Mouse (Mus musculus) midbrain, postnatal 0 days (tissue): Measurements from ENCODE around the gene Sin3b. TPM values are rescaled to one million over a fixed set of nuclear protein-coding genes. Genes with fewer than 3 reads are reported as not detected.
A peak's percentile ranks its signal among the peaks of the same experiment; 100 is the strongest.

Source experiments
- ATAC-seq: fragments of 200-750 bp; cut with Nextera tagmentation; 2 replicates; pipeline ENCODE4 v1.8.0; 2017; ENCODE audit warnings: moderate number of reproducible peaks, mild to moderate bottlenecking, moderate TSS enrichment, moderate library complexity; ENCODE audit not compliant: low FRiP score
- DNase-seq: peaks from one replicate; pipeline ENCODE4 v3.0.0-alpha.2; 2015; ENCODE audit warnings: low spot score
- H3K27ac ChIP-seq: fragments of 300-500 bp; sonication (generic); 2 replicates; pipeline ENCODE4 v1.5.1; 2014; ENCODE audit warnings: low read depth, mild to moderate bottlenecking, low read length, mixed read lengths
- H3K27me3 ChIP-seq: fragments of 300-500 bp; sonication (generic); 2 replicates; pipeline ENCODE4 v1.6.1; 2014; ENCODE audit warnings: low read length, control low read depth, mixed read lengths; ENCODE audit not compliant: insufficient read depth
- H3K36me3 ChIP-seq: fragments of 300-500 bp; sonication (generic); 2 replicates; pipeline ENCODE4 v1.6.1; 2014; ENCODE audit warnings: low read length, control low read depth, mixed read lengths; ENCODE audit not compliant: insufficient read depth
- H3K4me1 ChIP-seq: fragments of 300-500 bp; sonication (generic); 2 replicates; pipeline ENCODE4 v1.6.1; 2014; ENCODE audit warnings: mild to moderate bottlenecking, control low read depth, antibody characterized with exemption, low read length, mixed read lengths; ENCODE audit not compliant: insufficient read depth
- H3K4me2 ChIP-seq: fragments of 300-500 bp; sonication (generic); 2 replicates; pipeline ENCODE4 v1.6.1; 2014; ENCODE audit warnings: low read depth, mild to moderate bottlenecking, low read length, mixed read lengths; ENCODE audit not compliant: poor library complexity, severe bottlenecking
- H3K4me3 ChIP-seq: fragments of 300-500 bp; sonication (generic); 2 replicates; pipeline ENCODE4 v1.5.1; 2014; ENCODE audit warnings: low read depth, mild to moderate bottlenecking, low read length, moderate library complexity
- H3K9ac ChIP-seq: fragments of 300-500 bp; sonication (generic); replicated peaks from 2 replicates; pipeline ENCODE4 v1.6.1; 2014; ENCODE audit warnings: mild to moderate bottlenecking, low read length, moderate library complexity, mixed read lengths; ENCODE audit not compliant: poor library complexity, severe bottlenecking
- H3K9me3 ChIP-seq: fragments of 300-500 bp; sonication (generic); 2 replicates; pipeline ENCODE4 v1.6.1; 2016; ENCODE audit warnings: low read length, control low read depth
- CTCF ChIP-seq: IDR thresholded peaks from 2 replicates; pipeline ENCODE4 v1.5.1; 2016; ENCODE audit warnings: antibody characterized with exemption, mild to moderate bottlenecking
- WGBS: fragments of 180-500 bp; shearing (Covaris S2); extraction: QIAGEN DNeasy Blood & Tissue Kit; methylation state at CpG from one replicate; pipeline ENCODE4 v1.1.7; 2014; 5-methylcytosine and 5-hydroxymethylcytosine counted together
- microRNA-seq: library from miRNA; unstranded; fragments of <30 nt; microRNA quantifications from one replicate; pipeline ENCODE4, GENCODE M21; 2016; ENCODE audit warnings: borderline number of aligned reads
- polyA plus RNA-seq: library from polyadenylated mRNA; unstranded; fragments of >200 nt; fragmentation: Nextera tagmentation; extraction: Ambion mirVana; gene quantifications from 2 replicates; pipeline ENCODE4 v1.2.1, GENCODE M21; 2015
- total RNA-seq: library from RNA; depleted of rRNA; stranded (reverse); fragments of >200 nt; gene quantifications from 2 replicates; pipeline ENCODE4 v1.2.3, GENCODE M21; 2014; rRNA removed

Sin3b gene
- total and polyA plus RNA-seq, 2 experiments from 2014 or later, result 234 to 256 TPM

- H3K4me3 ChIP-seq, result no peak overlapping the region
- no peak for ATAC-seq
- TF ChIP-seq CTCF, result no peak
Observed at GRCm38 (mm10) chr8:72762306-72762705, 39.2 kb downstream of the Sin3b start.

GRCm38 (mm10) chr8:72765696-72766095 is 42.6 kb downstream of the Sin3b start:
- Histone ChIP-seq H3K4me2 (no peak overlapping the region), H3K27ac (no peak overlapping the region), H3K9ac (no peak overlapping the region), H3K4me1 (no peaks in the 10 kb centered on the region), H3K4me3 (no peak overlapping the region), H3K27me3 (no peaks in the 10 kb centered on the region), H3K36me3 (no peaks in the 10 kb centered on the region), H3K9me3 (no peaks in the 10 kb centered on the region)
- DNase-seq, result no peak
- WGBS, result 75% methylated on average over 4 of the region's 4 CpGs
- no peak for ATAC-seq
- no peak for TF ChIP-seq CTCF

More at GRCm38 (mm10) chr8:72762306-72762705, 39.2 kb downstream of the Sin3b start:
- WGBS, result 86% methylated on average over 12 of the region's 12 CpGs
- H3K27ac ChIP-seq, result no peak overlapping the region
- DNase-seq, result no peak
- no peaks in the 10 kb centered on the region for H3K9me3 ChIP-seq
- no peak overlapping the region for H3K4me2 ChIP-seq
- H3K27me3 ChIP-seq, result no peaks in the 10 kb centered on the region
- H3K4me1 ChIP-seq, result no peaks in the 10 kb centered on the region
- peaks cover 9% of the 10 kb centered on the region for H3K36me3 ChIP-seq
- H3K9ac ChIP-seq, result no peak overlapping the region

- no peak for TF ChIP-seq CTCF
- Histone ChIP-seq H3K27me3 (no peaks in the 10 kb centered on the region), H3K4me1 (no peaks in the 10 kb centered on the region), H3K36me3 (no peaks in the 10 kb centered on the region), H3K9me3 (no peaks in the 10 kb centered on the region), H3K27ac (no peak overlapping the region), H3K4me3 (no peak overlapping the region), H3K4me2 (no peak overlapping the region), H3K9ac (no peak overlapping the region)
- DNase-seq, result peak; percentile 15
- ATAC-seq, result no peak
- 16% methylated on average over 7 of the region's 7 CpGs for WGBS
Observed at GRCm38 (mm10) chr8:72766777-72767176, 43.7 kb downstream of the Sin3b start.

GRCm38 (mm10) chr8:72777797-72778196 is 54.7 kb downstream of the Sin3b start:
- no peaks in the 10 kb centered on the region for H3K4me1 ChIP-seq
- no peak overlapping the region for H3K4me3 ChIP-seq
- TF ChIP-seq CTCF, result no peak
- no peaks in the 10 kb centered on the region for H3K27me3 ChIP-seq
- ATAC-seq (no peak), DNase-seq (no peak)
- 94% methylated on average over 1 of the region's 1 CpGs for WGBS
- H3K36me3 ChIP-seq, result no peaks in the 10 kb centered on the region
- H3K27ac ChIP-seq, result no peak overlapping the region
- no peak overlapping the region for H3K4me2 ChIP-seq
- no peak overlapping the region for H3K9ac ChIP-seq
- H3K9me3 ChIP-seq, result no peaks in the 10 kb centered on the region

GRCm38 (mm10) chr8:72780644-72781043 is 57.6 kb downstream of the Sin3b start:
- Histone ChIP-seq H3K36me3 (no peaks in the 10 kb centered on the region), H3K9me3 (no peaks in the 10 kb centered on the region), H3K4me3 (no peak overlapping the region), H3K4me1 (no peaks in the 10 kb centered on the region), H3K4me2 (no peak overlapping the region), H3K27me3 (no peaks in the 10 kb centered on the region), H3K27ac (no peak overlapping the region), H3K9ac (no peak overlapping the region)
- no peak for TF ChIP-seq CTCF
- ATAC-seq (no peak), DNase-seq (no peak)
- 88% methylated on average over 4 of the region's 4 CpGs for WGBS

GRCm38 (mm10) chr8:72801583-72801982 is 78.5 kb downstream of the Sin3b start:
- DNase-seq (no peak), ATAC-seq (no peak)
- no peak overlapping the region for H3K9ac ChIP-seq
- no peak overlapping the region for H3K4me2 ChIP-seq
- no peak for TF ChIP-seq CTCF
- no peaks in the 10 kb centered on the region for H3K9me3 ChIP-seq
- no peaks in the 10 kb centered on the region for H3K27me3 ChIP-seq
- no peaks in the 10 kb centered on the region for H3K36me3 ChIP-seq
- no peaks in the 10 kb centered on the region for H3K4me1 ChIP-seq
- WGBS, result 83% methylated on average over 2 of the region's 2 CpGs
- H3K4me3 ChIP-seq, result no peak overlapping the region
- no peak overlapping the region for H3K27ac ChIP-seq

Small RNAs within 50 kb of the gene (microRNA-seq; reads per million reads assigned to microRNA genes)
- not detected for gene Gm26237

Other genes starting within 250 kb of the Sin3b start
- 33.4 and 51.4 TPM in 2 replicates for gene Cherp, start 248.1 kb upstream of the Sin3b start, total RNA-seq
- 44.5 and 50.9 TPM in 2 replicates for gene Cherp, start 248.1 kb upstream of the Sin3b start, polyA plus RNA-seq
- 47.7 and 69.4 TPM in 2 replicates for gene Slc35e1, start 230.7 kb upstream of the Sin3b start, total RNA-seq
- 11.1 and 12.0 TPM in 2 replicates for gene Slc35e1, start 230.7 kb upstream of the Sin3b start, polyA plus RNA-seq
- 16.2 and 17.8 TPM in 2 replicates for gene Med26, start 175.0 kb upstream of the Sin3b start, total RNA-seq
- 17.4 and 19.1 TPM in 2 replicates for gene Med26, start 175.0 kb upstream of the Sin3b start, polyA plus RNA-seq
- gene Smim7, start 152.2 kb upstream of the Sin3b start, total RNA-seq, result 89.0 and 99.9 TPM in 2 replicates
- gene Smim7, start 152.2 kb upstream of the Sin3b start, polyA plus RNA-seq, result 155 and 156 TPM in 2 replicates
- 64.6 and 73.7 TPM in 2 replicates for gene Tmem38a, start 151.2 kb upstream of the Sin3b start, total RNA-seq
- 36.7 and 44.7 TPM in 2 replicates for gene Tmem38a, start 151.2 kb upstream of the Sin3b start, polyA plus RNA-seq
- 31.6 and 36.3 TPM in 2 replicates for gene Nwd1, start 76.6 kb upstream of the Sin3b start, total RNA-seq
- gene Nwd1, start 76.6 kb upstream of the Sin3b start, polyA plus RNA-seq, result 2.0 and 2.6 TPM in 2 replicates
- gene F2rl3, start 38.6 kb downstream of the Sin3b start, total RNA-seq, result 0.28 and 0.49 TPM in 2 replicates
- gene F2rl3, start 38.6 kb downstream of the Sin3b start, polyA plus RNA-seq, result 0.28 and 0.34 TPM in 2 replicates